Mouse (Mus musculus) heart, adult 2 months (tissue): ENCODE measurements around the gene Celf1.

Experiments used
- CTCF ChIP-seq: fragments of 200-600 bp; IDR thresholded peaks from 2 replicates; pipeline ENCODE4 v1.8.1; 2022; ENCODE audit warnings: antibody characterized with exemption, mild to moderate bottlenecking, moderate library complexity
- EP300 ChIP-seq: fragments of 200-500 bp; IDR thresholded peaks from 2 replicates; pipeline ENCODE4 v1.6.1; 2011; ENCODE audit warnings: low read depth, low read length, control low read depth; ENCODE audit not compliant: insufficient read depth

DNA sequence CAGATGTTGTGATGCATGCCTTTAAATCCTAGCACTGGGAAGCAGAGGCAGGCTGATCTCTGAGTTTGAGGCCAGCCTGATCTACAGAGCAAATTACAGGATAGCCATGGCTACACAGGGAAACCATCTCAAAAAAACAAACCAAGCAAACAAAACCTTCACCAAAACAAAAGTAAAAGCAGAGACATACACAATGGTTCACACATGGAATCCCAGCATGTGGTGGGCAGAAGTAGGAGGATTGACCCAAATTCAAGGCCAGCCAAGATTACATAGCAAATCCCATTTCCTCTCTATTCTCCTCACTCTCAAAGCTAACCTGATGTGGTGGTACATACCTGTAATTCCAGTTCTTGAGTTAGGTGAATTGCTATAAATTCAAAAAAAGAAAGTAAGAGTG is 33.9 kb downstream of the Celf1 start:
- TF ChIP-seq CTCF (no peak), EP300 (no peak)
